Mouse (Mus musculus): ENCODE measurements around the gene Rasa2.

GRCm38 (mm10) chr9:96610813-96611212, 20.6 kb downstream of the Rasa2 start:
- no peak for TF ChIP-seq CTCF (IDR thresholded peaks at IDR 0.05; ENCODE audit: borderline replicate concordance, extremely low read depth, insufficient read depth, insufficient read length)
- TF ChIP-seq POLR2A (IDR thresholded peaks at IDR 0.05; ENCODE audit: borderline replicate concordance, extremely low read depth, insufficient read depth, insufficient read length, poor library complexity, severe bottlenecking) = no peak

Measured in brain, embryonic 14.5 days (tissue).